Mouse (Mus musculus) bone marrow, adult 2 months (tissue): Measurements from ENCODE around the gene Rapgef5. TPM values are rescaled to one million over a fixed set of nuclear protein-coding genes. Genes with fewer than 3 reads are reported as not detected.
A peak's percentile ranks its signal among the peaks of the same experiment; 100 is the strongest.

Experiments used
- H3K27ac ChIP-seq: fragments of 200-500 bp; 2 replicates; pipeline ENCODE4 v1.5.1; 2012; ENCODE audit warnings: low read depth, mild to moderate bottlenecking, control low read depth, inconsistent platforms, low read length; ENCODE audit not compliant: control insufficient read depth, poor library complexity, insufficient read depth
- H3K4me1 ChIP-seq: fragments of 200-500 bp; 2 replicates; pipeline ENCODE4 v1.6.1; 2011; ENCODE audit warnings: low read length; ENCODE audit not compliant: control insufficient read depth, insufficient read depth
- H3K4me3 ChIP-seq: fragments of 200-500 bp; replicated peaks from 2 replicates; pipeline ENCODE3; 2011; ENCODE audit warnings: mild to moderate bottlenecking, low read depth, low read length, control low read depth; ENCODE audit not compliant: control insufficient read depth
- CTCF ChIP-seq: fragments of 200-500 bp; IDR thresholded peaks from 2 replicates; pipeline ENCODE4 v1.5.1; 2011; ENCODE audit warnings: low read length, control low read depth; ENCODE audit not compliant: control insufficient read depth, insufficient read depth
- POLR2A ChIP-seq: fragments of 200-500 bp; IDR thresholded peaks from 2 replicates; pipeline ENCODE4 v1.6.1; 2011; ENCODE audit warnings: low read depth, mild to moderate bottlenecking, control low read depth, low read length, borderline replicate concordance; ENCODE audit not compliant: control insufficient read depth
- WGBS: fragments of 180-500 bp; shearing (Covaris S2); methylation state at CpG from one replicate; pipeline ENCODE4 v1.1.7; 2018; 5-methylcytosine and 5-hydroxymethylcytosine counted together
- polyA plus RNA-seq: library from polyadenylated mRNA; stranded (reverse); fragments of >200 nt; gene quantifications from 2 replicates; pipeline ENCODE4 v1.2.4, GENCODE M21; 2011; ENCODE audit warnings: low replicate concordance; ENCODE audit not compliant: missing spikeins, insufficient read depth, insufficient read length

Rapgef5 gene
- polyA plus RNA-seq, 1 experiment = 3.2 TPM

- 87% methylated on average over 9 of the region's 9 CpGs for WGBS
- Histone ChIP-seq H3K27ac (no peak overlapping the region), H3K4me1 (no peaks in the 10 kb centered on the region), H3K4me3 (no peak overlapping the region)
- no peak for TF ChIP-seq CTCF
- TF ChIP-seq POLR2A = no peak
These were observed 78.9 kb downstream of the Rapgef5 start for GRCm38 (mm10) chr12:117595179-117595578.

- TF ChIP-seq POLR2A = no peak
- TF ChIP-seq CTCF = no peak
- H3K4me3 ChIP-seq = no peak overlapping the region
- H3K4me1 ChIP-seq = no peaks in the 10 kb centered on the region
- 69% methylated on average over 2 of the region's 2 CpGs for WGBS
- no peak overlapping the region for H3K27ac ChIP-seq
These were observed 81.9 kb downstream of the Rapgef5 start for GRCm38 (mm10) chr12:117598190-117598589.

GRCm38 (mm10) chr12:117605966-117606365 is 89.7 kb downstream of the Rapgef5 start:
- Histone ChIP-seq H3K4me3 (no peak overlapping the region), H3K27ac (no peak overlapping the region), H3K4me1 (no peaks in the 10 kb centered on the region)
- TF ChIP-seq CTCF (no peak), POLR2A (no peak)
- WGBS = 75% methylated on average over 3 of the region's 3 CpGs

GRCm38 (mm10) chr12:117612715-117613114 is 96.4 kb downstream of the Rapgef5 start:
- no peak overlapping the region for H3K4me3 ChIP-seq
- no peak overlapping the region for H3K27ac ChIP-seq
- TF ChIP-seq CTCF (no peak), POLR2A (no peak)
- no peaks in the 10 kb centered on the region for H3K4me1 ChIP-seq
- WGBS = 88% methylated on average over 3 of the region's 3 CpGs

- TF ChIP-seq POLR2A (no peak), CTCF (no peak)
- H3K4me1 ChIP-seq = no peaks in the 10 kb centered on the region
- WGBS = 43% methylated on average over 4 of the region's 4 CpGs
- H3K27ac ChIP-seq = no peak overlapping the region
- no peak overlapping the region for H3K4me3 ChIP-seq
These were observed 103.3 kb downstream of the Rapgef5 start for GRCm38 (mm10) chr12:117619523-117620023.

GRCm38 (mm10) chr12:117622972-117623371 is 106.7 kb downstream of the Rapgef5 start:
- no peak overlapping the region for H3K4me3 ChIP-seq
- 92% methylated on average over 2 of the region's 2 CpGs for WGBS
- no peak overlapping the region for H3K27ac ChIP-seq
- H3K4me1 ChIP-seq = no peaks in the 10 kb centered on the region
- no peak for TF ChIP-seq POLR2A
- TF ChIP-seq CTCF = no peak

GRCm38 (mm10) chr12:117627311-117627710 is 111.0 kb downstream of the Rapgef5 start:
- no peak overlapping the region for H3K27ac ChIP-seq
- no peak overlapping the region for H3K4me3 ChIP-seq
- no peaks in the 10 kb centered on the region; the same call in 1 of the 2 replicates for H3K4me1 ChIP-seq
- 61% methylated on average over 2 of the region's 2 CpGs for WGBS
- no peak for TF ChIP-seq CTCF
- TF ChIP-seq POLR2A = no peak

- WGBS = 84% methylated on average over 18 of the region's 18 CpGs
- TF ChIP-seq CTCF (no peak), POLR2A (no peak)
- Histone ChIP-seq H3K4me1 (no peaks in the 10 kb centered on the region; the same call in 1 of the 2 replicates), H3K4me3 (no peak overlapping the region), H3K27ac (peak overlapping the region; percentile 29; the same call in 1 of the 2 replicates)
These were observed 112.2 kb downstream of the Rapgef5 start for GRCm38 (mm10) chr12:117628321-117629093.

- TF ChIP-seq CTCF (no peak), POLR2A (no peak)
- no peaks in the 10 kb centered on the region; the same call in 1 of the 2 replicates for H3K4me1 ChIP-seq
- no peak overlapping the region for H3K4me3 ChIP-seq
- WGBS = 50% methylated on average over 1 of the region's 1 CpGs
- no peak overlapping the region for H3K27ac ChIP-seq
These were observed 115.9 kb downstream of the Rapgef5 start for GRCm38 (mm10) chr12:117632133-117632532.
